Mouse (Mus musculus): ENCODE data around the gene Ggct. TPM values are rescaled to one million over a fixed set of nuclear protein-coding genes. Genes with fewer than 3 reads are reported as not detected.

Gene Ggct
- 10 to 100 TPM; 28.2 to 29.4 TPM for total RNA-seq (2021)

- intact Hi-C loops (cut with DNase I), result loop anchor here (5.0 to 10.0 kb wide), 2 partner anchors 178 to 285 kb away; partner anchors contain the start of gene Znrf2
- peak; percentile 94 to 98 for DNase-seq (ENCODE audit: extremely low spot score in 1 of 2, low spot score in 2 of 2)
Observed at GRCm38 (mm10) chr6:54992734-54993260, at the start of gene Ggct. Ggct (minus strand) TSS chr6:54992950.

- no peak for DNase-seq (ENCODE audit: extremely low spot score in 1 of 2, low spot score in 2 of 2)
- intact Hi-C loops (cut with DNase I), result no loop called here
Observed at GRCm38 (mm10) chr6:55040031-55040430, 47.3 kb upstream of the Ggct start.

GRCm38 (mm10) chr6:55039446-55039783, 46.7 kb upstream of the Ggct start:
- DNase-seq (ENCODE audit: extremely low spot score in 1 of 2, low spot score in 2 of 2), result no peak
- intact Hi-C loops (cut with DNase I), result no loop called here

GRCm38 (mm10) chr6:55038671-55039445, 46.1 kb upstream of the Ggct start:
- no peak for DNase-seq (ENCODE audit: extremely low spot score in 1 of 2, low spot score in 2 of 2)
- intact Hi-C loops (cut with DNase I), result no loop called here

- intact Hi-C loops (cut with DNase I), result no loop called here
- peak; percentile 80 to 91 for DNase-seq (ENCODE audit: extremely low spot score in 1 of 2, low spot score in 2 of 2)
Observed at GRCm38 (mm10) chr6:55037799-55038670, 45.3 kb upstream of the Ggct start, which contains the start of gene Gars. Gars (plus strand) TSS chr6:55038007.

GRCm38 (mm10) chr6:55036731-55037130, 44.0 kb upstream of the Ggct start:
- no peak for DNase-seq (ENCODE audit: extremely low spot score in 1 of 2, low spot score in 2 of 2)
- intact Hi-C loops (cut with DNase I), result no loop called here

- DNase-seq (ENCODE audit: extremely low spot score in 1 of 2, low spot score in 2 of 2), result no peak
- intact Hi-C loops (cut with DNase I), result no loop called here
Observed at GRCm38 (mm10) chr6:55027642-55028041, 34.9 kb upstream of the Ggct start.

- intact Hi-C loops (cut with DNase I), result no loop called here
- no peak for DNase-seq (ENCODE audit: extremely low spot score in 1 of 2, low spot score in 2 of 2)
Observed at GRCm38 (mm10) chr6:55021806-55022205, 29.1 kb upstream of the Ggct start.

GRCm38 (mm10) chr6:55018417-55018816, 25.7 kb upstream of the Ggct start:
- intact Hi-C loops (cut with DNase I), result no loop called here
- DNase-seq (ENCODE audit: extremely low spot score in 1 of 2, low spot score in 2 of 2), result no peak

- peak; percentile 51 to 67 for DNase-seq (ENCODE audit: extremely low spot score in 1 of 2, low spot score in 2 of 2)
- intact Hi-C loops (cut with DNase I), result loop anchor here (1.0 kb wide), 1 partner anchor 150 kb away; no protein-coding TSS in a partner anchor
Observed at GRCm38 (mm10) chr6:55016710-55017583, 24.2 kb upstream of the Ggct start.

GRCm38 (mm10) chr6:55016236-55016635, 23.5 kb upstream of the Ggct start:
- intact Hi-C loops (cut with DNase I), result no loop called here
- DNase-seq (ENCODE audit: extremely low spot score in 1 of 2, low spot score in 2 of 2), result peak in 1 of 2 experiments; percentile 62

GRCm38 (mm10) chr6:55014184-55014583, 21.4 kb upstream of the Ggct start:
- DNase-seq (ENCODE audit: extremely low spot score in 1 of 2, low spot score in 2 of 2), result no peak
- intact Hi-C loops (cut with DNase I), result no loop called here

- intact Hi-C loops (cut with DNase I), result no loop called here
- no peak for DNase-seq (ENCODE audit: extremely low spot score in 1 of 2, low spot score in 2 of 2)
Observed at GRCm38 (mm10) chr6:55012516-55012915, 19.8 kb upstream of the Ggct start.

- no peak for DNase-seq (ENCODE audit: extremely low spot score in 1 of 2, low spot score in 2 of 2)
- intact Hi-C loops (cut with DNase I), result no loop called here
Observed at GRCm38 (mm10) chr6:55010330-55011091, 17.8 kb upstream of the Ggct start.

GRCm38 (mm10) chr6:55009391-55010230, 16.9 kb upstream of the Ggct start:
- DNase-seq (ENCODE audit: extremely low spot score in 1 of 2, low spot score in 2 of 2), result no peak
- intact Hi-C loops (cut with DNase I), result no loop called here

GRCm38 (mm10) chr6:55008401-55008800, 15.7 kb upstream of the Ggct start:
- intact Hi-C loops (cut with DNase I), result no loop called here

GRCm38 (mm10) chr6:55003559-55003958, 10.8 kb upstream of the Ggct start:
- DNase-seq (ENCODE audit: extremely low spot score in 1 of 2, low spot score in 2 of 2), result no peak
- intact Hi-C loops (cut with DNase I), result no loop called here

More at GRCm38 (mm10) chr6:55008401-55008800, 15.7 kb upstream of the Ggct start:
- no peak for DNase-seq (ENCODE audit: extremely low spot score in 1 of 2, low spot score in 2 of 2)
